Mouse (Mus musculus): Measurements from ENCODE around the gene Elane.
A peak's percentile ranks its signal among the peaks of the same experiment; 100 is the strongest.

- TF ChIP-seq POLR2A (IDR thresholded peaks at IDR 0.05; ENCODE audit: control insufficient read depth in 1 of 2, insufficient read depth in 1 of 2, low read depth in 1 of 2, low read length in 2 of 2, poor library complexity in 1 of 2) = no peak
- TF ChIP-seq POLR2AphosphoS2 (IDR thresholded peaks at IDR 0.05; ENCODE audit: low read length) = no peak
- no peak for TF ChIP-seq CTCF (IDR thresholded peaks at IDR 0.05 in 2 of 3, conservative IDR thresholded peaks at IDR 0.05 in 1 of 3; ENCODE audit: control insufficient read depth in 1 of 3, insufficient read depth in 1 of 3, low read depth in 2 of 3, low read length in 3 of 3, poor library complexity in 1 of 3, severe bottlenecking in 1 of 3)
- no peak for TF ChIP-seq MAFK (IDR thresholded peaks at IDR 0.05; ENCODE audit: borderline replicate concordance, low read depth, low read length)
- TF ChIP-seq TBP (IDR thresholded peaks at IDR 0.05; ENCODE audit: low read depth, low read length) = no peak
- TF ChIP-seq MAX (IDR thresholded peaks at IDR 0.05; ENCODE audit: low read length) = 0 out of 2 replicates have a peak, but pooled peaks have one; percentile 30
- TF ChIP-seq GATA1 (IDR thresholded peaks at IDR 0.05; ENCODE audit: low read depth, low read length) = no peak
- TF ChIP-seq EP300 (IDR thresholded peaks at IDR 0.05; ENCODE audit: low read depth in 1 of 2, low read length in 2 of 2) = no peak
- no peak for TF ChIP-seq ZMIZ1 (IDR thresholded peaks at IDR 0.05; ENCODE audit: low read depth, low read length)
- TF ChIP-seq CHD1 (IDR thresholded peaks at IDR 0.05; ENCODE audit: low read depth, low read length) = no peak
Observed at GRCm38 (mm10) chr10:79880721-79881120, 5.3 kb upstream of the Elane start.
